Mouse (Mus musculus) hematopoietic stem cell, adult 5-6 weeks (primary cell): Measurements from ENCODE around the gene Gm49373. TPM values are rescaled to one million over a fixed set of nuclear protein-coding genes. Genes with fewer than 3 reads are reported as not detected.

ENCODE experiments used
- ATAC-seq, 2 experiments: fragments of 125-278 bp in 1 of 2; replicated peaks in 1 of 2; 2 replicates each; pipeline ENCODE4 v1.8.0; 2016 to 2017; ENCODE audit warnings: inconsistent platforms in 2 of 2, mild to moderate bottlenecking in 2 of 2, moderate number of reproducible peaks in 2 of 2, low read depth in 1 of 2, moderate TSS enrichment in 1 of 2; ENCODE audit not compliant: low FRiP score in 2 of 2, poor library complexity in 2 of 2, severe bottlenecking in 2 of 2, insufficient read depth in 1 of 2, low TSS enrichment in 1 of 2
- total RNA-seq: library from RNA; stranded (forward); fragments of 172-1452, 232-1000 nt; gene quantifications from 2 replicates; pipeline ENCODE4 v1.2.3, GENCODE M21; 2017

The Gm49373 gene
- total RNA-seq, 1 experiment from 2014 or later: not detected

DNA sequence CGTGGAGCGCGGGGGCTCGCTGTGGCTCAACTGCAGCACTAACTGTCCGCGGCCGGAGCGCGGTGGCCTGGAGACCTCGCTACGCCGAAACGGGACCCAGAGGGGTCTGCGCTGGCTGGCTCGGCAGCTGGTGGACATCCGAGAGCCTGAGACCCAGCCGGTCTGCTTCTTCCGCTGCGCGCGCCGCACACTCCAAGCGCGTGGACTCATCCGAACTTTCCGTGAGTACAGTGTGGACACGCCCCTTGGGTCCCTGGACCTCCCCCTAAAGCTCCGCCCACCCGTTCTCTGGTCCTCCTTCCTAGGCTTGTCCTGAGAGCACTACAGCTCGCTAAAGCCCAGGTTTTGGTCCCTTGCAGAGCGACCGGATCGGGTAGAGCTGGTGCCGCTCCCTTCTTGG is 39.8 kb downstream of the Gm49373 start:
- ATAC-seq: peak; percentile 30 to 40; a peak in 3 of 4 replicates

GRCm38 (mm10) chr9:21032491-21032890 is 40.4 kb downstream of the Gm49373 start:
- ATAC-seq: no peak

GRCm38 (mm10) chr9:21031896-21032351 is 41.0 kb downstream of the Gm49373 start, which contains the start of gene Icam5:
Icam5 (plus strand) TSS chr9:21032073.
- no peak for ATAC-seq

GRCm38 (mm10) chr9:21031251-21031895 is 41.5 kb downstream of the Gm49373 start:
- peak; percentile 18 to 31; a peak in 3 of 4 replicates for ATAC-seq

GRCm38 (mm10) chr9:21030781-21031250 is 42.1 kb downstream of the Gm49373 start:
- ATAC-seq: peak; percentile 68 to 72

DNA sequence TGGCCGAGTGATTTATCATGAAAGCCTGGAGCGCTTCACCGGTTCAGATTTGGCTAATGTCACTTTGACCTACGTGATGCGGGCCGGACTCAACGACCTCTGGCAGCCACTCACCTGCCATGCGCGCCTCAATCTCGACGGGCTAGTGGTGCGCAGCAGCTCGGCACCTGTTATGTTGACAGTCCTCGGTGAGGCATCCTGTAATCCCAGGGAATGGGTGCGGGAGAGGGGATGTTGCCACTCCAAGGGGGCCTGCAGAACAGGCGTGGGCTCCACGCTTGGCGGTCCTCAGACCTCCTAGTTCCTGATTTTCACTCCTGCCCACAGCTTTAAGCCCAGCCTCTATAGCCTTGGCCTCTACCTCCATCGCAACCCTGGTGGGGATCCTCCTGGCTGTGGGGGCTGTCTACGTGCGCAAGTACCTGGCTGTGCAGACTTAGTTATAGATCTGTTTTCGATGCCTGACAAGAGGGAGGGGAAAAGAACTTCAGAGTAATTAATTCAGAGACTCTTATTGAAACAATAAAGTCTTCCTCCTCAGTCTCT is 42.8 kb downstream of the Gm49373 start:
- ATAC-seq: 0 out of 4 replicates have a peak, but pooled peaks of 1 of the 2 experiments have one; percentile 18

- peak; percentile 56 to 57 for ATAC-seq
These were observed 43.4 kb downstream of the Gm49373 start, which contains the start of gene Icam4 for GRCm38 (mm10) chr9:21029291-21030054. Icam4 (plus strand) TSS chr9:21029373.

GRCm38 (mm10) chr9:21028560-21029110 is 44.3 kb downstream of the Gm49373 start:
- ATAC-seq: no peak

DNA sequence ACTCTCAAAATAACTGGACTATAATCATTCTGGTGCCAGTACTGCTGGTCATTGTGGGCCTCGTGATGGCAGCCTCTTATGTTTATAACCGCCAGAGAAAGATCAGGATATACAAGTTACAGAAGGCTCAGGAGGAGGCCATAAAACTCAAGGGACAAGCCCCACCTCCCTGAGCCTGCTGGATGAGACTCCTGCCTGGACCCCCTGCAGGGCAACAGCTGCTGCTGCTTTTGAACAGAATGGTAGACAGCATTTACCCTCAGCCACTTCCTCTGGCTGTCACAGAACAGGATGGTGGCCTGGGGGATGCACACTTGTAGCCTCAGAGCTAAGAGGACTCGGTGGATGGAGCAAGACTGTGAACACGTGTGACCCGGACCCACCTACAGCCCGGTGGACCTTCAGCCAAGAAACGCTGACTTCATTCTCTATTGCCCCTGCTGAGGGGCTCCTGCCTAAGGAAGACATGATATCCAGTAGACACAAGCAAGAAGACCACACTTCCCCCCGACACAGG is 45.1 kb downstream of the Gm49373 start:
- ATAC-seq: no peak

DNA sequence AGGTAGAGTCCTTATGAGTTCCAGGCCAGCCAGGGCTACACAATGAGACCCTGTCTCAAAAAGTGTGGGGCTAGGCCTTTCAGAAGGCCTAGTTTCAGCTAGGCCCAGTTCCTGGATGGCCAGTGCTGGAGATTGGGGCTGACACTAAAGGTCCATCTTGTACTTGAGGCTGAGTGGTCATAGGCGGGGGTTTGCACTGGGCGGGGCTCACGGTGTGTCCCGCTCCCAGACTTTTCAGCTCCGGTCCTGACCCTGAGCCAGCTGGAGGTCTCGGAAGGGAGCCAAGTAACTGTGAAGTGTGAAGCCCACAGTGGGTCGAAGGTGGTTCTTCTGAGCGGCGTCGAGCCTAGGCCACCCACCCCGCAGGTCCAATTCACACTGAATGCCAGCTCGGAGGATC is 46.0 kb downstream of the Gm49373 start:
- no peak for ATAC-seq

- no peak for ATAC-seq
These were observed 47.6 kb downstream of the Gm49373 start for GRCm38 (mm10) chr9:21025258-21025810.

- ATAC-seq: no peak
These were observed 50.2 kb downstream of the Gm49373 start for GRCm38 (mm10) chr9:21022726-21023125.

DNA sequence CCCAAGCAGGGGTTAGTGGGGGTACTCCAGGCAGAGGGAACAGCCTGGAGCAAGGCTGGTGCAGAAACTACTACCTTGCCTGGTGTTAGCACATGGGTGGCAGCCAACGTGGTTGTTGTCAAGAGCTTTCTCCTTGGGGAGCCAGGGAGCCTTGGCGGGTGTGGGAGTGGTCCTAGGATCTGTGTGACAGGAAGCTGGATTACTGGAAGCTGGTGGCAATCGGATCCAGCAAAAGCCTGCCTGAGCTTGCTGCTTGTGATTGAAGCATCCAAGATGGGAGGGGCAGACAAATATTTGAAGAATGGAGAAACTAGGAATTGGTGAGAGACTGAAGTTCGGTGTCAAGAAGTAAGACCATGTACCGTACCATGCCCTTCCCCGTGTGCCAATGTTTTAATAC is 50.6 kb downstream of the Gm49373 start:
- ATAC-seq: no peak

GRCm38 (mm10) chr9:21021363-21021762 is 51.5 kb downstream of the Gm49373 start:
- ATAC-seq: no peak

GRCm38 (mm10) chr9:21018600-21018999 is 54.3 kb downstream of the Gm49373 start:
- no peak for ATAC-seq

GRCm38 (mm10) chr9:21017177-21017575 is 55.7 kb downstream of the Gm49373 start:
- peak; percentile 17 to 30; a peak in 2 of 4 replicates for ATAC-seq
